Mouse (Mus musculus) regulatory T cell (primary cell): ENCODE measurements around the gene Zfp598.
"Not testable (repeated sequence)": the region's sequence is repeated elsewhere in the genome, so short reads cannot be mapped to it uniquely, and the experiment has no call there.

ENCODE experiments used
- in situ Hi-C: fragments of 300-600 bp; cut with MboI, MseI; formaldehyde crosslinking; loops from one replicate; pipeline ENCODE4 v1.15.1; 2025; ENCODE audit warnings: high pct_unique_total_duplicates

The Zfp598 gene

GRCm38 (mm10) chr17:24721383-24721955 lies 52.0 kb downstream of the Zfp598 start:
- in situ Hi-C loops = not testable (repeated sequence)

GRCm38 (mm10) chr17:24722220-24722924 lies 52.9 kb downstream of the Zfp598 start:
- in situ Hi-C loops = no loop called here

GRCm38 (mm10) chr17:24723122-24723880 lies 53.8 kb downstream of the Zfp598 start:
- in situ Hi-C loops = no loop called here

- in situ Hi-C loops = no loop called here
Measured at GRCm38 (mm10) chr17:24723881-24724180, 54.3 kb downstream of the Zfp598 start.

- in situ Hi-C loops = no loop called here
Measured at GRCm38 (mm10) chr17:24724184-24724583, 54.7 kb downstream of the Zfp598 start, which contains the start of gene Ndufb10. Ndufb10 (minus strand) TSS chr17:24724478.

- in situ Hi-C loops = no loop called here
Measured at GRCm38 (mm10) chr17:24725637-24726390, 56.3 kb downstream of the Zfp598 start.

GRCm38 (mm10) chr17:24727618-24728017 lies 58.1 kb downstream of the Zfp598 start, which contains the start of gene Rpl3l:
Rpl3l (plus strand) TSS chr17:24727820.
- in situ Hi-C loops = no loop called here

GRCm38 (mm10) chr17:24728184-24728583 lies 58.7 kb downstream of the Zfp598 start:
- in situ Hi-C loops = no loop called here

GRCm38 (mm10) chr17:24729067-24729466 lies 59.6 kb downstream of the Zfp598 start:
- in situ Hi-C loops = no loop called here

- in situ Hi-C loops = no loop called here
Measured at GRCm38 (mm10) chr17:24730787-24731186, 61.3 kb downstream of the Zfp598 start.
